Mouse (Mus musculus) ES-Bruce4 (cell line): ENCODE results near the gene Grin3a.

ENCODE experiments used
- CTCF ChIP-seq: IDR thresholded peaks from one replicate; pipeline ENCODE4 v1.8.1; 2011; ENCODE audit warnings: low read depth, low read length
- POLR2A ChIP-seq: IDR thresholded peaks from one replicate; pipeline ENCODE4 v1.8.1; 2011; ENCODE audit warnings: low read length; ENCODE audit not compliant: insufficient read depth

GRCm38 (mm10) chr4:49628941-49629340 is 216.6 kb downstream of the Grin3a start:
- no peak for TF ChIP-seq CTCF
- no peak for TF ChIP-seq POLR2A
